Mouse (Mus musculus): ENCODE measurements at regions not wholly inside any gene's neighbourhood (a gene's known extent, or its start where the extent isn't known, plus 50 kb on each side); places are given as distances from the start of the nearest gene placed in this dataset.

DNA sequence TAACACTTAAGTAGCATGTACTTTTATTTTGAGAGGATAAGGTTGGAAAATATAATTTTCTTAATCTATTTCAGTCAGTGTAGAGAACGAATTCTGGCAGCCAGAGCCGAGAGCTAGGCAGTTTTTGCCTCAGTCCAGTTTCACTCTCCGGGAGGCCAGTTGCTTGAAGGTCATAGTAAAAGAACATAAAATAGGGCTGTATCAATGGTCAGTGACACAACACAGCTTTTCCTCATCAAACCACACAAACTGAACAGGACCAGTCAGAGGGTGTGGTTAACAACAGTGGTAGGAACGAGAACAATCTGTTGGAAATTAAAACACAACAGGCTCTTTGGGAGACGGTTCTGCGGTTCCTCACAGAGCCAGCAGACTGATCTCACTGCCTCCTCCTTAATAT is 105.9 kb upstream of the Ipo5 start:
- TF ChIP-seq POLR2A (IDR thresholded peaks at IDR 0.05; ENCODE audit: extremely low read depth, insufficient read depth, low read length), result no peak
- no peak for TF ChIP-seq CTCF (IDR thresholded peaks at IDR 0.05; ENCODE audit: low read depth, low read length)

Measured in liver, adult 2 months (tissue).